Mouse (Mus musculus) kidney, adult 2 months (tissue): ENCODE data around the gene Lamtor1.

ENCODE experiments used
- CTCF ChIP-seq: fragments of 200-500 bp; conservative IDR thresholded peaks from 2 replicates; pipeline ENCODE4 v1.5.1; 2011; ENCODE audit warnings: low read depth, mild to moderate bottlenecking, control low read depth, low read length, moderate library complexity, mixed read lengths; ENCODE audit not compliant: insufficient read depth, insufficient read length
- POLR2A ChIP-seq: fragments of 200-500 bp; IDR thresholded peaks from one replicate; pipeline ENCODE4 v1.6.1; 2011; ENCODE audit warnings: low read depth, low read length, control low read depth

- TF ChIP-seq CTCF, result no peak
- no peak for TF ChIP-seq POLR2A
Observed at GRCm38 (mm10) chr7:101895695-101896094, 10.0 kb upstream of the Lamtor1 start.
